Mouse (Mus musculus) kidney, embryonic 14.5 days (tissue): ENCODE measurements around the gene Mlh3. TPM values are rescaled to one million over a fixed set of nuclear protein-coding genes. Genes with fewer than 3 reads are reported as not detected.
A peak's percentile ranks its signal among the peaks of the same experiment; 100 is the strongest.

Source experiments
- ATAC-seq: fragments of 200-750 bp; cut with Nextera tagmentation; 2 replicates; pipeline ENCODE4 v1.8.0; 2017; ENCODE audit warnings: moderate number of reproducible peaks, mild to moderate bottlenecking, moderate TSS enrichment, moderate library complexity; ENCODE audit not compliant: low FRiP score, low TSS enrichment
- H3K27ac ChIP-seq: fragments of 300-500 bp; sonication (generic); 2 replicates; pipeline ENCODE4 v1.5.1; 2014; ENCODE audit warnings: low read depth, mild to moderate bottlenecking, low read length, moderate library complexity, mixed read lengths
- H3K27me3 ChIP-seq: fragments of 300-500 bp; sonication (generic); 2 replicates; pipeline ENCODE4 v1.6.1; 2014; ENCODE audit warnings: mild to moderate bottlenecking, low read length; ENCODE audit not compliant: control insufficient read depth, insufficient read depth
- H3K36me3 ChIP-seq: fragments of 300-500 bp; sonication (generic); 2 replicates; pipeline ENCODE4 v1.6.1; 2014; ENCODE audit warnings: low read length, mixed read lengths; ENCODE audit not compliant: control insufficient read depth, insufficient read depth
- H3K4me1 ChIP-seq: fragments of 300-500 bp; sonication (generic); 2 replicates; pipeline ENCODE4 v1.6.1; 2014; ENCODE audit warnings: low read length, mixed read lengths; ENCODE audit not compliant: control insufficient read depth, insufficient read depth
- H3K4me2 ChIP-seq: fragments of 300-500 bp; sonication (generic); replicated peaks from 2 replicates; pipeline ENCODE4 v1.6.1; 2014; ENCODE audit warnings: low read depth, mild to moderate bottlenecking, low read length
- H3K4me3 ChIP-seq: fragments of 300-500 bp; sonication (generic); 2 replicates; pipeline ENCODE4 v1.5.1; 2014; ENCODE audit warnings: mild to moderate bottlenecking, low read length
- H3K9ac ChIP-seq: fragments of 300-500 bp; sonication (generic); 2 replicates; pipeline ENCODE4 v1.6.1; 2014; ENCODE audit warnings: low read depth, mild to moderate bottlenecking, low read length, moderate library complexity
- H3K9me3 ChIP-seq: fragments of 300-500 bp; sonication (generic); 2 replicates; pipeline ENCODE4 v1.6.1; 2016; ENCODE audit warnings: low read length; ENCODE audit not compliant: control insufficient read depth
- WGBS: fragments of 180-500 bp; shearing (Covaris S2); extraction: QIAGEN DNeasy Blood & Tissue Kit; methylation state at CpG from one replicate; pipeline ENCODE4 v1.1.7; 2014; 5-methylcytosine and 5-hydroxymethylcytosine counted together
- microRNA-seq: library from miRNA; unstranded; fragments of <30 nt; microRNA quantifications from one replicate; pipeline ENCODE4, GENCODE M21; 2016
- polyA plus RNA-seq: library from polyadenylated mRNA; unstranded; fragments of >200 nt; fragmentation: Nextera tagmentation; extraction: Ambion mirVana; gene quantifications from 2 replicates; pipeline ENCODE4 v1.2.1, GENCODE M21; 2014

Gene Mlh3
- polyA plus RNA-seq, 1 experiment from 2014 or later, result 10.8 TPM

GRCm38 (mm10) chr12:85193923-85194622 is 76.3 kb downstream of the Mlh3 start:
- 91% methylated on average over 11 of the region's 11 CpGs for WGBS
- Histone ChIP-seq H3K4me1 (peaks cover 32% of the 10 kb centered on the region), H3K27me3 (no peaks in the 10 kb centered on the region), H3K9ac (no peak overlapping the region), H3K36me3 (no peaks in the 10 kb centered on the region), H3K4me3 (no peak overlapping the region), H3K27ac (no peak overlapping the region; the same call in 1 of the 2 replicates), H3K4me2 (no peak overlapping the region), H3K9me3 (no peaks in the 10 kb centered on the region)
- no peak for ATAC-seq

GRCm38 (mm10) chr12:85193146-85193545 is 77.3 kb downstream of the Mlh3 start:
- H3K9ac ChIP-seq, result no peak overlapping the region
- H3K4me1 ChIP-seq, result peaks cover 31% of the 10 kb centered on the region
- no peak overlapping the region for H3K4me2 ChIP-seq

DNA sequence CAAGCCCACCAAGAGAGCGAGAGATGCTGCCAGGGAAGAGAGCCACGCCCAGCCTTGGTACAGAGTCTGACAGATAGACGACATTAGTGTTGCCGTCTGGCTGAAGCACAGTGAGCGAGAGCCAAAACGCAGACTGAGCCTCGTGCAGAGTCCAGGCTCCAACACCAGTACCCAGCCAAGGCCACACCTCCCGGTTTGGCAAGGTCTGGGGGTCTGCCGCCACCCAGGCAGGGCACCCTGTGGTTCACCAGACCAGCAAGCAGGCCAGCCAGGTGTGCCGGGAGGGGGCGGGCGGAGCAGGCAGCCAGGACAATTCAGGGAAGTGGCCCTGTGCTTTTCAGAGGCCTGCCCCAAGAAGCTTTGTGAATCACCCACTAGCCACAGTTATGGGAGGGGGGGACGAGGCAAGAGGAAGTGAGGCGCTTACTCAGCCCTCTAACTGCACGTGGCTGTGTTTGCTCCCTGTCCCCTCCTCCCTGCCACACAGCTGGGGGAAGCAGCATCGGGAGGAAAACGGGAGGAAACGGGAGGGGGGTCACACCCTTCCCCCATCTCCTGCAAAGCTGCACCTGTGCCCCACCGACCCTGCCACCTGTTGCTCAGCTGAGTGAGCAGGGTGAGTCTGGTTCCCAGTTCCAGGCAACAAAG is 77.8 kb downstream of the Mlh3 start:
- Histone ChIP-seq H3K9ac (no peak overlapping the region), H3K36me3 (no peaks in the 10 kb centered on the region), H3K27ac (no peak overlapping the region), H3K4me1 (peaks cover 29% of the 10 kb centered on the region), H3K4me3 (no peak overlapping the region), H3K27me3 (no peaks in the 10 kb centered on the region), H3K4me2 (no peak overlapping the region), H3K9me3 (no peaks in the 10 kb centered on the region)
- ATAC-seq, result peak; percentile 25; the same call in 1 of the 2 replicates
- WGBS, result 25% methylated on average over 19 of the region's 19 CpGs

More at GRCm38 (mm10) chr12:85193146-85193545, 77.3 kb downstream of the Mlh3 start:
- ATAC-seq, result no peak
- 82% methylated on average over 10 of the region's 10 CpGs for WGBS
- Histone ChIP-seq H3K27ac (no peak overlapping the region), H3K9me3 (no peaks in the 10 kb centered on the region), H3K36me3 (no peaks in the 10 kb centered on the region), H3K4me3 (no peak overlapping the region), H3K27me3 (no peaks in the 10 kb centered on the region)

- Histone ChIP-seq H3K4me3 (no peak overlapping the region), H3K36me3 (no peaks in the 10 kb centered on the region), H3K27me3 (no peaks in the 10 kb centered on the region), H3K4me2 (no peak overlapping the region), H3K9me3 (no peaks in the 10 kb centered on the region), H3K4me1 (peaks cover 16% of the 10 kb centered on the region), H3K9ac (no peak overlapping the region), H3K27ac (no peak overlapping the region)
- no peak for ATAC-seq
- WGBS, result 76% methylated on average over 7 of the region's 7 CpGs
Observed at GRCm38 (mm10) chr12:85190290-85190689, 80.1 kb downstream of the Mlh3 start.

DNA sequence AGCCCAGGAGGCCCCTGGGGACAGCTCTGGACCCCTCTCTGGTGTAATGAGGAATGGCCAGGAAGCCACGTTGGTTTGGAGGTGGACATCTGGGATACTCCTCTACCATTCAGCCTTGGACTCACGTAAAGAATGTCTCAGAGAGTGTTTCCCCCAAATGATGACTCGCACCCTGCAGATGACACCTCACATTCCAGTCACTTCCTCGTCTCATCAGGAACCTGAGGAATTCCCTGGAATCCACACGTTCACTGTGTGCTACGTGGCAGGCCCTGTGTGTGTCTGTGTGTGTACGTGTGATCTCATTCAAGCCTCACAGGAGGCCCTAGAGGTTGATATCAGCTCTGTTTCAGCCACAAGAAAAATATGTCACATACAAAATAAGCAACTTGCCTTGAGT is 84.0 kb downstream of the Mlh3 start:
- ATAC-seq, result no peak
- H3K9ac ChIP-seq, result no peak overlapping the region
- H3K27ac ChIP-seq, result no peak overlapping the region
- H3K36me3 ChIP-seq, result no peaks in the 10 kb centered on the region
- no peaks in the 10 kb centered on the region for H3K27me3 ChIP-seq
- H3K9me3 ChIP-seq, result no peaks in the 10 kb centered on the region
- H3K4me2 ChIP-seq, result no peak overlapping the region
- H3K4me1 ChIP-seq, result peaks cover 13% of the 10 kb centered on the region
- no peak overlapping the region for H3K4me3 ChIP-seq
- WGBS, result 66% methylated on average over 7 of the region's 7 CpGs

GRCm38 (mm10) chr12:85185810-85186209 is 84.6 kb downstream of the Mlh3 start:
- peaks cover 13% of the 10 kb centered on the region for H3K4me1 ChIP-seq
- H3K9me3 ChIP-seq, result no peaks in the 10 kb centered on the region
- no peak overlapping the region for H3K27ac ChIP-seq
- H3K4me3 ChIP-seq, result no peak overlapping the region
- H3K4me2 ChIP-seq, result no peak overlapping the region
- no peaks in the 10 kb centered on the region for H3K27me3 ChIP-seq
- ATAC-seq, result no peak
- no peak overlapping the region for H3K9ac ChIP-seq
- H3K36me3 ChIP-seq, result no peaks in the 10 kb centered on the region
- WGBS, result 66% methylated on average over 8 of the region's 8 CpGs

Small RNAs within 50 kb of the gene (microRNA-seq; reads per million reads assigned to microRNA genes)
- not detected for gene Mir6938

Other genes with a start within 250 kb of the Mlh3 start
- gene Prox2, start 159.8 kb downstream of the Mlh3 start, polyA plus RNA-seq, result 2.9 and 3.3 TPM in 2 replicates
- gene Dlst, start 159.8 kb downstream of the Mlh3 start, polyA plus RNA-seq, result 68.1 and 119 TPM in 2 replicates
- 0.61 and 1.0 TPM in 2 replicates for gene Rps6kl1, start 119.3 kb downstream of the Mlh3 start, polyA plus RNA-seq
- 16.3 and 21.9 TPM in 2 replicates for gene Pgf, start 92.8 kb downstream of the Mlh3 start, polyA plus RNA-seq
- 95.7 and 105 TPM in 2 replicates for gene Eif2b2, start 51.1 kb downstream of the Mlh3 start, polyA plus RNA-seq
- 57.7 and 89.4 TPM in 2 replicates for gene Acyp1, start 17.8 kb upstream of the Mlh3 start, polyA plus RNA-seq
- gene Zc2hc1c, start 18.0 kb upstream of the Mlh3 start, polyA plus RNA-seq, result 2.0 and 3.2 TPM in 2 replicates
- gene Nek9, start 68.8 kb upstream of the Mlh3 start, polyA plus RNA-seq, result 13.1 and 19.1 TPM in 2 replicates
- 314 and 356 TPM in 2 replicates for gene Tmed10, start 104.2 kb upstream of the Mlh3 start, polyA plus RNA-seq
- 1.6 and 3.0 TPM in 2 replicates for gene Fos, start 203.3 kb upstream of the Mlh3 start, polyA plus RNA-seq